Mouse (Mus musculus) C2C12 (cell line): ENCODE results near the gene Tmtc1.

Experiments used
- CTCF ChIP-seq: IDR thresholded peaks from one replicate; pipeline ENCODE4 v1.5.1; 2011; ENCODE audit not compliant: control insufficient read depth, insufficient read depth, insufficient read length
- FOSL1 ChIP-seq: IDR thresholded peaks from one replicate; pipeline ENCODE4 v1.8.0; 2011; ENCODE audit warnings: mild to moderate bottlenecking, low read length; ENCODE audit not compliant: poor library complexity, insufficient read depth, severe bottlenecking

GRCm38 (mm10) chr6:148459636-148460035 is 15.4 kb upstream of the Tmtc1 start:
- TF ChIP-seq CTCF (no peak), FOSL1 (no peak)
